Mouse (Mus musculus) lung, adult 2 months (tissue): Measurements from ENCODE around the gene Exoc6.

Experiments used
- CTCF ChIP-seq: fragments of 200-500 bp; IDR thresholded peaks from 2 replicates; pipeline ENCODE4 v1.5.1; 2011; ENCODE audit warnings: mild to moderate bottlenecking, low read length, control low read depth; ENCODE audit not compliant: insufficient read depth
- POLR2A ChIP-seq: fragments of 200-500 bp; IDR thresholded peaks from 2 replicates; pipeline ENCODE4 v1.6.1; 2011; ENCODE audit warnings: low read depth, mild to moderate bottlenecking, control low read depth, low read length, borderline replicate concordance; ENCODE audit errors: extremely low read depth

DNA sequence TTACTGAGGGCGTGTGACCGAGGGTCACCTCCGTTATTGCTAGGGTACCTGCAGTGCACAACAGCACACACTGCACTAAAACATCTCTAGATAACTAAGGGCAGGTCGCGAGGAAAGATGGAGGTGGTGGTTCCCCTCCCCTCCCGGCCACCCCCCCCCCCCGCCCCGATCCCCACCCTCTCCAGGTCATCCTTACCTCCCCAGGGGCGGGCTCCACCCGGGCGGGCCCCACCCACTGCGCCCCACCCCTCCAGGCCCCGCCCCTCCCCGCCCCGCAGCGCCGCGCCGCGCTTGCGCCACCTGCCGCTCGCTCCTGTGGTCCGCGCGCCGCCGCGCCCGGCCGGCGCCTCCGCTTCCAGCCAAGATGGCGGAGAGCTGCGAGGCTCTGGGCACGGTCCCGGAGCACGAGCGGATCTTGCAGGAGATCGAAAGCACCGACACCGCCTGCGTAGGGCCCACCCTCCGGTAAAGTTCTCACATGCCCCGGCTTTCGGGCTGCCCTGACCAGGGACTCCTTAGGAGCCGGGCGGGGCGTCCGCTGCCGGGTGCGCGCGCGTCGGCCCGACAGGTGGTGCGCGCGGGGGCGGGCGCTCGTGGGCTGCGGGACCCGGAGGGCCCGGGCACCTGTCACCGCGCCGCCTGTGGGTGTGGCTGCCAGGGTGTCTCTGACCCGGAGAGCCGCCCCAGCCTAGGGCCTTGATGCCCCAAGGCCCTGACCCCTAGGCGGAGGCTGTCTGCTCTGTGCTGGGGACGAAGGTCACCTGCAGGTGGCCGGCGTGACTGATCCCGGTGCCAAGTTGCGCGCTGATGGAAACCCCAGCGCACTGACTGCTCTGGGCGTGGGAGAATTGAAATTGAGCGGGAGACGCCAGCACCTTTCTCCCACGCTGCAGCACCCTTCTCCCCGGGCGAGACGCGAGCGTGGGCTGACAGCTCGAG is at the start of gene Exoc6:
- TF ChIP-seq POLR2A (peak; percentile 76; the same call in 1 of the 2 replicates), CTCF (0 out of 2 replicates have a peak, but pooled peaks have one; percentile 1)
